Mouse (Mus musculus) forebrain, embryonic 11.5 days (tissue): ENCODE data around the gene Patz1. TPM values are rescaled to one million over a fixed set of nuclear protein-coding genes. Genes with fewer than 3 reads are reported as not detected.

Source experiments
- ATAC-seq: fragments of 200-750 bp; cut with Nextera tagmentation; replicated peaks from 2 replicates; pipeline ENCODE4 v1.8.0; 2017; ENCODE audit warnings: moderate TSS enrichment; ENCODE audit not compliant: low FRiP score
- DNase-seq: peaks from one replicate; pipeline ENCODE4 v3.0.0-alpha.2; 2017; ENCODE audit warnings: low spot score
- H3K27ac ChIP-seq: fragments of 300-500 bp; sonication (generic); 2 replicates; pipeline ENCODE4 v1.5.1; 2014; ENCODE audit warnings: low read depth, low read length
- H3K27me3 ChIP-seq: fragments of 300-500 bp; sonication (generic); 2 replicates; pipeline ENCODE4 v1.6.1; 2014; ENCODE audit warnings: mild to moderate bottlenecking, low read length, mixed read lengths; ENCODE audit not compliant: control insufficient read depth, insufficient read depth
- H3K36me3 ChIP-seq: fragments of 300-500 bp; sonication (generic); 2 replicates; pipeline ENCODE4 v1.6.1; 2014; ENCODE audit warnings: mild to moderate bottlenecking, low read length, moderate library complexity, mixed read lengths; ENCODE audit not compliant: control insufficient read depth, insufficient read depth
- H3K4me1 ChIP-seq: fragments of 300-500 bp; sonication (generic); replicated peaks from 2 replicates; pipeline ENCODE4 v1.6.1; 2014; ENCODE audit warnings: low read length, mixed read lengths; ENCODE audit not compliant: control insufficient read depth, insufficient read depth
- H3K4me2 ChIP-seq: fragments of 300-500 bp; sonication (generic); 2 replicates; pipeline ENCODE4 v1.6.1; 2014; ENCODE audit warnings: low read depth, mild to moderate bottlenecking, low read length, moderate library complexity, mixed read lengths; ENCODE audit not compliant: severe bottlenecking
- H3K4me3 ChIP-seq: fragments of 300-500 bp; sonication (generic); 2 replicates; pipeline ENCODE4 v1.5.1; 2014; ENCODE audit warnings: low read depth, low read length
- H3K9ac ChIP-seq: fragments of 300-500 bp; sonication (generic); 2 replicates; pipeline ENCODE4 v1.6.1; 2014; ENCODE audit warnings: low read length
- H3K9me3 ChIP-seq: fragments of 300-500 bp; sonication (generic); 2 replicates; pipeline ENCODE4 v1.6.1; 2016; ENCODE audit warnings: low read length, mixed read lengths; ENCODE audit not compliant: control insufficient read depth
- WGBS: fragments of 180-500 bp; shearing (Covaris S2); extraction: QIAGEN DNeasy Blood & Tissue Kit; methylation state at CpG from one replicate; pipeline ENCODE4 v1.1.7; 2014; 5-methylcytosine and 5-hydroxymethylcytosine counted together
- polyA plus RNA-seq: library from polyadenylated mRNA; unstranded; fragments of >200 nt; fragmentation: Nextera tagmentation; extraction: Ambion mirVana; gene quantifications from 2 replicates; pipeline ENCODE4 v1.2.1, GENCODE M21; 2014

The Patz1 gene
- polyA plus RNA-seq, 1 experiment from 2014 or later = 130 TPM

- 92% methylated on average over 10 of the region's 10 CpGs for WGBS
- ATAC-seq (no peak), DNase-seq (peak; percentile 39)
- Histone ChIP-seq H3K36me3 (peaks cover 33% of the 10 kb centered on the region), H3K9ac (no peak overlapping the region), H3K27ac (no peak overlapping the region), H3K4me2 (no peak overlapping the region), H3K27me3 (no peaks in the 10 kb centered on the region), H3K4me3 (no peak overlapping the region), H3K9me3 (no peaks in the 10 kb centered on the region), H3K4me1 (no peaks in the 10 kb centered on the region)
These were observed 22.3 kb downstream of the Patz1 start for GRCm38 (mm10) chr11:3310789-3311585.

- H3K36me3 ChIP-seq = peaks cover 29% of the 10 kb centered on the region
- no peak overlapping the region for H3K4me2 ChIP-seq
- no peaks in the 10 kb centered on the region for H3K4me1 ChIP-seq
- no peak overlapping the region for H3K4me3 ChIP-seq
- ATAC-seq (no peak), DNase-seq (peak; percentile 50)
- H3K27me3 ChIP-seq = no peaks in the 10 kb centered on the region
- no peak overlapping the region for H3K27ac ChIP-seq
- H3K9ac ChIP-seq = no peak overlapping the region
- H3K9me3 ChIP-seq = no peaks in the 10 kb centered on the region
- WGBS = 87% methylated on average over 10 of the region's 10 CpGs
These were observed 23.1 kb downstream of the Patz1 start for GRCm38 (mm10) chr11:3311586-3312347.

GRCm38 (mm10) chr11:3313294-3313693, 24.6 kb downstream of the Patz1 start:
- Histone ChIP-seq H3K4me2 (no peak overlapping the region), H3K36me3 (peaks cover 17% of the 10 kb centered on the region)

GRCm38 (mm10) chr11:3314148-3314547, 25.5 kb downstream of the Patz1 start:
- ATAC-seq (0 out of 2 replicates have a peak, but pooled peaks have one; percentile 35), DNase-seq (peak; percentile 75)
- 33% methylated on average over 2 of the region's 2 CpGs for whole genome bisulfite sequencing

More at GRCm38 (mm10) chr11:3313294-3313693, 24.6 kb downstream of the Patz1 start:
- H3K9ac ChIP-seq = no peak overlapping the region
- ATAC-seq = no peak
- DNase-seq = peak; percentile 35
- no peaks in the 10 kb centered on the region for H3K27me3 ChIP-seq
- H3K27ac ChIP-seq = no peak overlapping the region
- no peaks in the 10 kb centered on the region for H3K9me3 ChIP-seq
- no peaks in the 10 kb centered on the region for H3K4me1 ChIP-seq
- no peak overlapping the region for H3K4me3 ChIP-seq
- 91% methylated on average over 1 of the region's 1 CpGs for WGBS

GRCm38 (mm10) chr11:3318286-3318685, 29.6 kb downstream of the Patz1 start:
- Histone ChIP-seq H3K9me3 (no peaks in the 10 kb centered on the region), H3K27ac (no peak overlapping the region), H3K9ac (no peak overlapping the region), H3K4me3 (no peak overlapping the region), H3K4me2 (no peak overlapping the region), H3K36me3 (no peaks in the 10 kb centered on the region), H3K4me1 (no peaks in the 10 kb centered on the region), H3K27me3 (no peaks in the 10 kb centered on the region)
- WGBS = 95% methylated on average over 3 of the region's 3 CpGs
- ATAC-seq = no peak
- DNase-seq = no peak

More at GRCm38 (mm10) chr11:3314148-3314547, 25.5 kb downstream of the Patz1 start:
- no peak overlapping the region for H3K4me2 ChIP-seq
- no peak overlapping the region for H3K27ac ChIP-seq
- H3K9me3 ChIP-seq = no peaks in the 10 kb centered on the region
- no peak overlapping the region for H3K4me3 ChIP-seq
- H3K9ac ChIP-seq = no peak overlapping the region
- peaks cover 13% of the 10 kb centered on the region for H3K36me3 ChIP-seq
- no peaks in the 10 kb centered on the region for H3K4me1 ChIP-seq
- no peaks in the 10 kb centered on the region for H3K27me3 ChIP-seq

GRCm38 (mm10) chr11:3328271-3328670, 39.6 kb downstream of the Patz1 start:
- no peaks in the 10 kb centered on the region for H3K27me3 ChIP-seq
- DNase-seq (no peak), ATAC-seq (no peak)
- no peaks in the 10 kb centered on the region for H3K9me3 ChIP-seq
- H3K4me1 ChIP-seq = peaks cover 11% of the 10 kb centered on the region; the same call in 1 of the 2 replicates
- no peaks in the 10 kb centered on the region for H3K36me3 ChIP-seq
- no peak overlapping the region for H3K4me3 ChIP-seq
- no peak overlapping the region for H3K4me2 ChIP-seq
- WGBS = 82% methylated on average over 5 of the region's 5 CpGs
- no peak overlapping the region for H3K27ac ChIP-seq
- no peak overlapping the region for H3K9ac ChIP-seq

GRCm38 (mm10) chr11:3328806-3329775, 40.4 kb downstream of the Patz1 start:
- 84% methylated on average over 11 of the region's 11 CpGs for WGBS
- Histone ChIP-seq H3K4me2 (no peak overlapping the region), H3K27me3 (no peaks in the 10 kb centered on the region), H3K9me3 (no peaks in the 10 kb centered on the region), H3K27ac (no peak overlapping the region), H3K4me3 (no peak overlapping the region), H3K9ac (no peak overlapping the region), H3K4me1 (peaks cover 11% of the 10 kb centered on the region; the same call in 1 of the 2 replicates), H3K36me3 (no peaks in the 10 kb centered on the region)
- DNase-seq = no peak
- ATAC-seq = no peak

- Histone ChIP-seq H3K9me3 (no peaks in the 10 kb centered on the region), H3K27me3 (no peaks in the 10 kb centered on the region), H3K4me2 (peak within 1 kb of the TSS; percentile 98), H3K27ac (no peak within 1 kb of the TSS), H3K9ac (peak within 1 kb of the TSS; percentile 64), H3K4me3 (peak within 1 kb of the TSS; percentile 39), H3K4me1 (peaks cover 11% of the 10 kb centered on the region; the same call in 1 of the 2 replicates), H3K36me3 (no peaks in the 10 kb centered on the region)
- no peak for ATAC-seq
- no peak for DNase-seq
These were observed 41.3 kb downstream of the Patz1 start, which contains the start of gene Pik3ip1 for GRCm38 (mm10) chr11:3329891-3330451. Pik3ip1 (plus strand) TSS chr11:3330401.
